ENCODE assay signal across 22 mouse cellular contexts in genomic region chr11:11393164-11393563, GRCm38 (mm10).
"Had no signal": no experiment of that assay in that cellular context is flagged by ENCODE, and none has a peak within 500 bp of the region (broad histone marks: within the 10 kb centered on the region; RNA-seq: fewer than 3 reads in every experiment).

No protein-coding gene starts in this region.

- H3K36me3 ChIP-seq: intestine, embryonic 15.5 days; kidney, embryonic 15.5 days; liver, embryonic 12.5 days; liver, embryonic 15.5 days; lung, embryonic 15.5 days; midbrain, embryonic 10.5 days; midbrain, embryonic 13.5 days; neural tube, embryonic 12.5 days; neural tube, embryonic 15.5 days had no signal

- H3K27me3 ChIP-seq: intestine, embryonic 15.5 days; kidney, embryonic 15.5 days; liver, embryonic 12.5 days; liver, embryonic 15.5 days; lung, embryonic 15.5 days; megakaryocyte, embryonic 14.5 days; midbrain, embryonic 13.5 days; neural tube, embryonic 12.5 days; neural tube, embryonic 15.5 days had no signal

- H3K4me3 ChIP-seq: intestine, embryonic 15.5 days; kidney, embryonic 15.5 days; layer of hippocampus, adult 2 months; liver, embryonic 12.5 days; liver, embryonic 15.5 days; lung, embryonic 15.5 days; megakaryocyte, embryonic 14.5 days; midbrain, embryonic 10.5 days; midbrain, embryonic 13.5 days; neural tube, embryonic 12.5 days; neural tube, embryonic 15.5 days had no signal

- ATAC-seq: intestine, embryonic 15.5 days; liver, embryonic 12.5 days; midbrain, embryonic 13.5 days had no signal

- DNase-seq: kidney, adult 11 months; kidney, adult 8-10 months; kidney, postnatal 14 days; layer of hippocampus, adult 9-11 months; lung, adult 18-20 months; lung, postnatal 10 days; lung, postnatal 36 days; right cerebral cortex, adult 18-20 months; right cerebral cortex, postnatal 14 days; right cerebral cortex, postnatal 4 days; thymus, postnatal 25 days had no signal

- H3K4me2 ChIP-seq: intestine, embryonic 15.5 days; kidney, embryonic 15.5 days; liver, embryonic 12.5 days; liver, embryonic 15.5 days; lung, embryonic 15.5 days; midbrain, embryonic 13.5 days; neural tube, embryonic 12.5 days; neural tube, embryonic 15.5 days had no signal

- H3K9me3 ChIP-seq: intestine, embryonic 15.5 days; kidney, embryonic 15.5 days; liver, embryonic 12.5 days; liver, embryonic 15.5 days; lung, embryonic 15.5 days; midbrain, embryonic 13.5 days; neural tube, embryonic 12.5 days had no signal

- H3K9ac ChIP-seq: intestine, embryonic 15.5 days; kidney, embryonic 15.5 days; liver, embryonic 12.5 days; liver, embryonic 15.5 days; lung, embryonic 15.5 days; midbrain, embryonic 13.5 days; neural tube, embryonic 12.5 days; neural tube, embryonic 15.5 days had no signal

- H3K4me1 ChIP-seq: intestine, embryonic 15.5 days; kidney, embryonic 15.5 days; liver, embryonic 12.5 days; liver, embryonic 15.5 days; lung, embryonic 15.5 days; megakaryocyte, embryonic 14.5 days; midbrain, embryonic 10.5 days; midbrain, embryonic 13.5 days; neural tube, embryonic 12.5 days; neural tube, embryonic 15.5 days had no signal

- H3K27ac ChIP-seq: intestine, embryonic 15.5 days; kidney, embryonic 15.5 days; layer of hippocampus, adult 2 months; liver, embryonic 12.5 days; liver, embryonic 15.5 days; lung, embryonic 15.5 days; midbrain, embryonic 10.5 days; midbrain, embryonic 13.5 days; neural tube, embryonic 12.5 days; neural tube, embryonic 15.5 days had no signal
